Mouse (Mus musculus) MN1 (cell line): ENCODE measurements around the gene Adgrg7.

ENCODE experiments used
- DNase-seq: peaks from one replicate; pipeline ENCODE4 v3.0.0-alpha.2; 2016; ENCODE audit warnings: low spot score

Gene Adgrg7

DNA sequence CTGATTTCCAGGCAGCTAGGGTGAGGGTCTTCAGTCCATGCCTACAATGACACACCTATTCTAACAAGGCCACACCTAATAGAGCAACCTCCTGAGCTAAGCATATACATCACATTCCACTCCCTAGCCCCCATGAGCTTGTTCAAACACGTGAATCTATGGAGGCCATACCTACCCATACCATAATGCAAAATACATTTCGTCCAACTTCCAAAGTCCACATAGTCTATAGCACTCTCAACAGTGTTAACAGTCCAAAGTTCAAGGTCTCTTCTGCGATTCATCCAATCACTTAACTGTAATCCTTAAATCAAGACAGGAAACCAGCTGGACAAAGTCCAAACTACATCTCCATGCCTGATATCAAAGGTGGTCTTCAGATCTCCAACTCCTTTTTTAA is 85.6 kb downstream of the Adgrg7 start:
- no peak for DNase-seq

DNA sequence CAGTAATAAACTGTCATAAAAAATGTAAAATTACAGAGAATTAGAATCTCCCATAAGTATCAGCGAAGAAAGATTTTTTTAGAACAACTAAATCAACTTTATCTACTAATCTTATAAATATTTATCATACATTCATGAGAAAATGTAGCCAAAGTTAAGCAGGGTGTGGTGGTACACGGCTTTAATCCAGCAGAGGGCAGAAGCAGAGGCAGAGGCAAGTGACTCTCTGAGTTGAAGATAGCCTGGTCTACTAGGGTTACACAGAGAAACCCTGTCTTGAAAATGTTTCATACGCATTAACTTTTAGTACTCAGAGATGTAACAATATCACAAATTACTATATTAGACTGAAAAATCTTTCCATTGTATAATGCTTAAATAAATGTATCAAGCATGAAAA is 89.9 kb downstream of the Adgrg7 start:
- DNase-seq, result no peak

DNA sequence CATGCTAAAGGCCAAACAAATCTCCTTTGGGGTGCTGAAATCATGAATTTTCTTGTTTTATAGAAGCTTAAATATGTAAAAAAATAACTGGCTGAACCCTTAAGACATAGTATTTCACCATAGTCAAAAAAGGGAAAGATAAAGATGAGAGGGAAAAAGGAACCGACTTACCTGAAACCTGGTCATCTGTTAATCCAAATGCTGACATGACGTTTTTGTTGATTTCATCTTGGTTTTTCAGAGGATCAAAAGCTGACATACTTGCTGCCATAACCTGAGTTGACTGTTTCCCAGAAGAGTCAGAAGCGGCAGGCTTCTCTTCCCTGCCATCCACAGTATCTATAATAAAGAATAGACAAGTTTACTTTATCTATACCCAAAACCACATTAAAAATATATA is 94.8 kb downstream of the Adgrg7 start:
- no peak for DNase-seq

DNA sequence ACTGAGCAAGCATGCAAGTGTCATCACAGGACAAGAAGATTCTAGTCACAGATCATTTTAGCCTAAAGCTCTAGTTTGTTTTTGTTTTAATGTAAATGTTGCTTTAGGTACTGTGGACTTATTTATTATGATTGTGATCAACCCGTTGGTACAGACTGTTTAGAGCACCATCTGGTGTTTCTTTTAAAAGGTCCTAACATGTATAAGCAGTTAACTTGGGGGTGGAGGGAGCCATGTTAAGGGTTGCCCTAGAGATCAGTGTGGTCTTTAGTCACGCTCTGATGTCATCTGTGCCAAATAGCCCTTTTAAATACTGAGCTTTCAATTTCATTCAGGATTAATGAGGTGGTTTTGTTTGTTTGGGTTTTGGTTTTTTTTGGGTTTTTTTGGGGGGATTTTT is 99.2 kb downstream of the Adgrg7 start:
- DNase-seq, result no peak

DNA sequence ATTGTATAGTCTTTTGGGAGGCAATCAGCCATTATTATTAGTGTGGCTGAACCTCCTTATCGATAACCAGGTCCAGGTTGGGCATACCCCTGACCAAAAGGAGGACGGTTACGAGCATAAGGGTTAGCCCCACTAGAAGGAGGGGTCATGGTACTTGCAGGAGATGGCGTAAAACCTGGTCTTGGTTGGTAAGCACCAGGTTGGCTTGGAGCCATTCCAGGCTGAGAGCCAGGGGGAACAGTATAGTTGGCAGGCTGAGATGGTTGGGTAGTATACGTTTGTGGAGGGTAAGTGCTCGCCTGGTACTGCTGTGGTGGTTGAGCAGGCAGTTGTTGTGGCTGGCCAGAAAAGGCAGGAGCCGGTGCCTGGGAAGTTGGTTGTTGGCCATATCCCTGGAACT is 104.9 kb downstream of the Adgrg7 start:
- DNase-seq, result no peak

DNA sequence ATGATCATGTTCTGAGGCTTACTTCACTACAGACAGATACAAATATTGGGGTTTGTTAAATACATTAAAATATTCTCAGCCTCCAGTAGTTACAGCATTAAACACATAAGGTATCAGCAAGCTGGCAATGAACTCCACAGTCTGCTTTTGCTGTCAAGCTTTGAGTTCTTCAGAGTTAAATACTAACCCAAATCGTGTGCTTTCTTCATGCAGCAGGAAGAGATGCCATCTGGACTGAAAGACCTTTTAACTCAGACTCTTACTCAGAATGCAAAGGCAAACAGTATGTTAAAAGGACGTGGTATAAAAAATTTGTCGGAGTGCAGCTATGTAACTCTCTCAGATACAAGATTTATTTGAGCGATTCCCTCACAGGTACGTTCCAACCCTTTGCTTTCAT is 108.9 kb downstream of the Adgrg7 start:
- DNase-seq, result no peak

DNA sequence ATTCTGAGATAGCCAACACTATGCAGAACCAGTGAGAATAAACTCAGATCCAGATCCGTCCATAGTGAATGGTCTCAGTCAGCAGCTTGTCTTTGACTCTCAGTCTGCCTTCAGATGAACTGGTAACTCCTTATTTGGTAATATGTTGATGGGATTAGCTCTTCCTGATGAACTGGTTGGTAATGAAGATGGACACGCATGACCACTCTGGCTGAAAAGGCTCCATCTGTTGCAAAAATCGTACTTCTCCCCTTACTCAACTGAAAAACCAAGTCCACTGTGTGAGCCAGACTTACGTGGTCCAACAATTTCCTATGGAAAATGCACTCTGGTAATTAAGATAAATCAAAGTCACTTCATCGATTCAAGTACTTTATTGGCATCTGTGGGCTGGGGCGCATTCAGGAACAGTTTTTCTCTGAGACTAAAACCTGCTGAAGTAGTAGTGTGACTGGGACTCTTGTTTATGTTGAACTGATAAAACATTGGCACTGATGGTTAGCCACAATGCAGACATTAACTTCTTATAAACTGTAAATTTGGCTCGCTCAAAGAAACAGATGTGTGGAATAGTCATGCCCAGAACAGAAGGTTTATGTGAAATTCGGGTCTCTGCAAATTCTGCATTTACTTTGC is 114.5 kb downstream of the Adgrg7 start:
- DNase-seq, result no peak

DNA sequence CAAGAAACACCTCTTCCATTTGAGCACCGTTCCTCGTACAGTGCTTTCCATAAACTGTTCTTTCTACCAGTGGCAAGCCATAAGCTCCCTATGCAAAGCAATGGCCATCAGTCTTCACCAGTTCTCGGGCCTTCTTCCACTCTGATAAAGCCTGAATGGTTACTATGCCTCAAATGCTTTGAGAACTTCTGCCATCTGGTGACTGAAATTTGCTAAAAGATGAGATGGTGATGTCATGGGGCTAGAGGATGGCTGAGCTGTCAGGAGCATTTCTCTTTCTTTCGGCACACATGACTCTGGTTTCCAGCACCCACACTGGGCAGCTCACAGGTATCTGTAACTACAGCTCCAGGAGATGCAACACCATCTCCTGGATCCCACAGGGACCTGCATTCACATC is 118.5 kb downstream of the Adgrg7 start:
- peak; percentile 9 for DNase-seq
